Mouse (Mus musculus) cerebellum, adult 2 months (tissue): ENCODE results near the gene Pld1. TPM values are rescaled to one million over a fixed set of nuclear protein-coding genes. Genes with fewer than 3 reads are reported as not detected.

Experiments used
- DNase-seq, 2 experiments: peaks; one replicate each; pipeline ENCODE4 v3.0.0; 2021
- H3K27ac ChIP-seq: fragments of 200-500 bp; 2 replicates; pipeline ENCODE4 v1.5.1; 2012; ENCODE audit warnings: low read length, control low read depth, inconsistent platforms; ENCODE audit not compliant: insufficient read depth
- H3K27me3 ChIP-seq: fragments of 200-500 bp; 2 replicates; pipeline ENCODE4 v1.6.1; 2012; ENCODE audit warnings: inconsistent platforms, mild to moderate bottlenecking, low read length, moderate library complexity; ENCODE audit not compliant: control insufficient read depth, insufficient read depth
- H3K4me1 ChIP-seq: fragments of 200-500 bp; 2 replicates; pipeline ENCODE4 v1.6.1; 2011; ENCODE audit warnings: low read length; ENCODE audit not compliant: control insufficient read depth, insufficient read depth
- H3K4me3 ChIP-seq: fragments of 200-500 bp; replicated peaks from 2 replicates; pipeline ENCODE3; 2011; ENCODE audit warnings: mild to moderate bottlenecking, low read depth, low read length, control low read depth; ENCODE audit not compliant: insufficient read depth
- CTCF ChIP-seq: fragments of 200-500 bp; IDR thresholded peaks from 2 replicates; pipeline ENCODE4 v1.5.1; 2011; ENCODE audit warnings: low read depth, mild to moderate bottlenecking, control low read depth, low read length, moderate library complexity, borderline replicate concordance; ENCODE audit not compliant: insufficient read depth
- POLR2A ChIP-seq: fragments of 200-500 bp; IDR thresholded peaks from 2 replicates; pipeline ENCODE4 v1.6.1; 2011; ENCODE audit warnings: low read length, control low read depth, borderline replicate concordance; ENCODE audit not compliant: insufficient read depth
- WGBS: fragments of 180-500 bp; shearing (Covaris S2); methylation state at CpG from one replicate; pipeline ENCODE4 v1.1.7; 2018; 5-methylcytosine and 5-hydroxymethylcytosine counted together
- polyA plus RNA-seq: library from polyadenylated mRNA; depleted of rRNA; stranded (reverse); fragments of >200 nt; gene quantifications from 2 replicates; pipeline ENCODE4 v1.2.3, GENCODE M21; 2012

Pld1 gene
- polyA plus RNA-seq, 1 experiment: 6.0 TPM

DNA sequence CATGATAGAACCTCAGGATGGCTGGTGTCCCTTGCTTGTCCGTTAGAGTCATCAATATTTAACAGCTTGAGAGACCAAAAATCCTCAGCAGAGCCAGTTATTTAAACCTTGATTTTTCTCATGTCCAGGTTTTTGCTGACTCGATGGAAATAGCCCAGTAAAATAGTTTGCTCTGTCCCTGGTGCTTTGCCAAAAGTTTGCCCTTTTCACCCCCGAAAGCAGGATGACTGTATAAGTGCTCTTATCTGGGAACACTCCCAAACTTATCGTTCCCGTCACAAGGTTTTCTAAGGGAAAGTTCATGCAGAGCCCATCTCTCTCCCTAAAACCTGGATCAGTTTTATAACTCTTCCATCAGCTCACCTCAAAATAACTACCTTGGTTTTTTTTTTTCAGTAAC is 173.0 kb downstream of the Pld1 start:
- no peak overlapping the region for H3K27ac ChIP-seq
- WGBS: 67% methylated on average over 5 of the region's 5 CpGs
- no peaks in the 10 kb centered on the region for H3K27me3 ChIP-seq
- H3K4me3 ChIP-seq: no peak overlapping the region
- H3K4me1 ChIP-seq: no peaks in the 10 kb centered on the region
- no peak for DNase-seq
- no peak for TF ChIP-seq POLR2A
- TF ChIP-seq CTCF: no peak

DNA sequence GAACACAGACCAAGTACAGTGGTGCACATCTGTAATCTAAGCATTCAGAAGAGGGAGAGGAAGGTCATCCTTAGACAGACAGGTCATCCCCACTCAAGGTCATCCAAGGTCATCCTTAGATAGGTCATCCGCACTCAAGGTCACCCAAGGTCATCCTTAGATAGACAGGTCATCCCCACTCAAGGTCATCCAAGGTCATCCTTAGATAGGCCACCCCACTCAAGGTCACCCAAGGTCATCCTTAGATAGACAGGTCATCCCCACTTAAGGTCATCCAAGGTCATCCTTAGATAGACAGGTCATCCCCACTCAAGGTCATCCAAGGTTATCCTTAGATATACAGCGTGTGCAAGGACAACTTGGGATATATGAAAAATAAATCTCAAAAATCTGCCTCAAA is 175.4 kb downstream of the Pld1 start:
- Histone ChIP-seq H3K4me1 (no peaks in the 10 kb centered on the region), H3K4me3 (no peak overlapping the region), H3K27ac (no peak overlapping the region), H3K27me3 (no peaks in the 10 kb centered on the region)
- 94% methylated on average over 2 of the region's 2 CpGs for WGBS
- TF ChIP-seq POLR2A (no peak), CTCF (no peak)
- no peak for DNase-seq

DNA sequence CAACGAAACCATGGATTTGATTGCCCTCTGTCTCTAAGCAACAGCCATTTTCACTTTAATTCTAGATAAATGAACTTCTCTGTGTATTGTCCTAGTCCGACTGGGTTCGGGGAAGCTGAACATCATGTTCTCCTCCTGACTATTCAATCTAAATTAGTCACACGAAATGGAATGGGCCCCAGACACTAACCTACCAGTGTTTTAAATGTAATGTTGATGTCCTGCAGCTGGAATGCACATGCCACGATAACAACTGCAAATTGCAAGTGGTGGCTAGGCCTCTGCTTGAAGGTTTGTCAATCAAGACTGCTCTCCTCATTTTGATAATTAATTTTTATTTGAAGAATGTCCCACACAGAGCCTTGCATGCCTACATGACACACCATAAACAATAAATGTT is 203.2 kb downstream of the Pld1 start:
- TF ChIP-seq POLR2A (no peak), CTCF (no peak)
- DNase-seq: no peak
- Histone ChIP-seq H3K4me1 (peaks cover 3% of the 10 kb centered on the region; the same call in 1 of the 2 replicates), H3K27ac (no peak overlapping the region), H3K27me3 (no peaks in the 10 kb centered on the region), H3K4me3 (no peak overlapping the region)
- WGBS: 67% methylated on average over 5 of the region's 5 CpGs

- 78% methylated on average over 2 of the region's 2 CpGs for WGBS
- H3K4me3 ChIP-seq: no peak overlapping the region
- no peaks in the 10 kb centered on the region for H3K27me3 ChIP-seq
- peaks cover 3% of the 10 kb centered on the region; the same call in 1 of the 2 replicates for H3K4me1 ChIP-seq
- TF ChIP-seq CTCF (no peak), POLR2A (no peak)
- no peak for DNase-seq
- H3K27ac ChIP-seq: no peak overlapping the region
Observed at GRCm38 (mm10) chr3:28142121-28142520, 203.6 kb downstream of the Pld1 start.

GRCm38 (mm10) chr3:28144676-28145075 is 206.2 kb downstream of the Pld1 start:
- TF ChIP-seq POLR2A (no peak), CTCF (no peak)
- Histone ChIP-seq H3K4me3 (no peak overlapping the region), H3K4me1 (peaks cover 3% of the 10 kb centered on the region; the same call in 1 of the 2 replicates), H3K27ac (no peak overlapping the region), H3K27me3 (no peaks in the 10 kb centered on the region)
- peak in 1 of 2 experiments; percentile 52 for DNase-seq

DNA sequence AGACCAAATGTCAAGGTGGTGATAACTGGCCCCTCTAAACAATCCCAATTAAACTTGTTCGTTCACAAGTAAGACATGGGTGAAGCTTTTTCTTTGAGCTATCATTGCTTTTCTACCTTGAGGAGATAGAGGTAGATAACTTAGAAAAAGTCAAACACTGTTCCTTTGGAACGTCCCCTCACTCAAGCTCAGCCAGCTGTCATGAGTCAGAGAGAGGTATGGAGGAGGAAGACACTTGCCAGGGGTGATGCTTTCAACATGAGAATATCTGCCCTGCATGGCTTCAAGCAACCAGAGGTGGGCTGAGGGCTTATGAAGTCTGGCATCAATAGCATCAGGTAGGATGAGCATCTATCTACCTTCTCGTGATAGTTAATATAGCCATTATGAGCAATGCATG is 207.0 kb downstream of the Pld1 start:
- no peak for TF ChIP-seq CTCF
- TF ChIP-seq POLR2A: no peak
- no peak overlapping the region for H3K27ac ChIP-seq
- DNase-seq: no peak
- peaks cover 3% of the 10 kb centered on the region; the same call in 1 of the 2 replicates for H3K4me1 ChIP-seq
- H3K27me3 ChIP-seq: no peaks in the 10 kb centered on the region
- WGBS: 87% methylated on average over 3 of the region's 3 CpGs
- no peak overlapping the region for H3K4me3 ChIP-seq

DNA sequence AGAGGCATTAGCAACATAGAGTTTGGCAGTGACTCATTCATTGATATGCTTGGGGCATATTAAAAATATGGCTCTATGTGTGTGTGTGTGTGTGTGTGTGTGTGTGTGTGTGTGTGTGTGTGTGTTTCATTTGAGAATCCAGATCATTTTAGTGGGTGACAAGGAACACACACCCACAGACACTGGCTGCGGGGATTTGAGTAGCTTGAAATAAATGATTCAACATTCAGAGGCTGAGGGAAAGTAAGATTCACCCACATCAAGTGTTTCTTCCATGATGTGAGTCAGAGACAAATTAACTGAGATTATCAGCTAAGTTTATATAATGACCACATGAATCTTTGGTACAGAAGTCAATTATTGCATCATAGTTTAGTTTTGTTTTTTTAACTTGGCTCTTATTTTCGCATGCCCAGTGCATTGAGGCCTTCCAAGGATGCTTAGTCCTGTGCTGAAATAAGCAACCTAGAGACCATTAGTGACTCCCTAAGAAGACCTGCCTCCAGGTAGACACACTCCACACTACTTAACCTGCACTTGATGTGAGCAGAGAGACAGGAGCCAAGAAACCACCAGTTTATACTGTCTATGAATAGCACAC is 211.3 kb downstream of the Pld1 start:
- 99% methylated on average over 2 of the region's 2 CpGs for WGBS
- Histone ChIP-seq H3K4me1 (no peaks in the 10 kb centered on the region), H3K27ac (no peak overlapping the region), H3K27me3 (no peaks in the 10 kb centered on the region), H3K4me3 (no peak overlapping the region)
- TF ChIP-seq POLR2A (no peak), CTCF (no peak)
- DNase-seq: no peak

GRCm38 (mm10) chr3:28158006-28158405 is 219.5 kb downstream of the Pld1 start:
- WGBS: 88% methylated on average over 2 of the region's 2 CpGs
- no peak overlapping the region for H3K27ac ChIP-seq
- no peaks in the 10 kb centered on the region for H3K27me3 ChIP-seq
- DNase-seq: no peak
- no peak for TF ChIP-seq POLR2A
- no peak overlapping the region for H3K4me3 ChIP-seq
- H3K4me1 ChIP-seq: no peaks in the 10 kb centered on the region
